ENCODE assay signal across 17 mouse cellular contexts in the genomic region with DNA sequence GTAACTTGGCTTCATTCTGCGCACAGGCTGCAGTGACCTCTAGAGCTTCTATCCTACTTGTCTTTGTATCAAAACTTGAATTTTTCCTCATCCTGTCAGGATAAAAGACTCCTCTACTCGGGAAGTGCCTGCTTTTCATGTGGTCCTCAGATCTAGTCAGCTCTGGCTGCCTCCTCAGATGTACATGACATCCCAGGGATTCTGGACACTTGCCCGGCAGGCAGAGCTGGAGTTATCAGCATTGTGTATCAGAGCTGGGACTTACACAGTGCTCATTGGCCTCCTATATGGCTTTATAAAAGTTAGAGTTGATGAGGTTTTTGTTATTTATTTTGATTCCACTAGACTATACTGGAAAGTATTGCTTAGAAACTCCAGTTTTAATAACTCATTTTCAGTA. TPM values are rescaled to one million over a fixed set of nuclear protein-coding genes. Genes with fewer than 3 reads are reported as not detected.
DNase-seq lines count a peak whose midpoint lies in the region; TF ChIP-seq lines count a peak whose summit lies in the region.
"Had no signal": no experiment of that assay in that cellular context is flagged by ENCODE, and none has a peak within 500 bp of the region (broad histone marks: within the 10 kb centered on the region; RNA-seq: fewer than 3 reads in every experiment).

No protein-coding gene starts in this region.

- no peak overlapping the region for H3K4me3 ChIP-seq in cerebellum, adult 2 months (replicated peaks; ENCODE audit: insufficient read depth, low read depth, low read length)
- no peak overlapping the region for H3K4me3 ChIP-seq in left cerebral cortex, adult 2 months
- H3K4me3 ChIP-seq: embryonic facial prominence, embryonic 10.5 days; forebrain, embryonic 13.5 days; heart, embryonic 13.5 days; hindbrain, embryonic 12.5 days had no signal

- H3K27me3 ChIP-seq in cerebellum, adult 2 months (ENCODE audit: control insufficient read depth, insufficient read depth, low read length): no peaks in the 10 kb centered on the region
- H3K27me3 ChIP-seq: forebrain, embryonic 13.5 days; heart, embryonic 13.5 days; hindbrain, embryonic 12.5 days had no signal

- H3K27ac ChIP-seq in cerebellum, adult 2 months (ENCODE audit: insufficient read depth, low read length): no peak overlapping the region
- H3K27ac ChIP-seq in left cerebral cortex, adult 2 months: no peak overlapping the region
- H3K27ac ChIP-seq: embryonic facial prominence, embryonic 10.5 days; forebrain, embryonic 13.5 days; heart, embryonic 13.5 days; hindbrain, embryonic 12.5 days had no signal

- H3K4me1 ChIP-seq in cerebellum, adult 2 months (ENCODE audit: control insufficient read depth, insufficient read depth, low read length): peaks cover 7% of the 10 kb centered on the region
- H3K4me1 ChIP-seq: embryonic facial prominence, embryonic 10.5 days; forebrain, embryonic 13.5 days; heart, embryonic 13.5 days; hindbrain, embryonic 12.5 days had no signal

- intact Hi-C loops in left cerebral cortex, adult 2 months (cut with DNase I): no loop called here

- 26% methylated on average over 3 of the region's 3 CpGs for WGBS in cerebellum, adult 2 months

- TF ChIP-seq CTCF in cerebellum, adult 2 months (IDR thresholded peaks at IDR 0.05; ENCODE audit: borderline replicate concordance, insufficient read depth, low read depth, low read length): no peak
- no peak for TF ChIP-seq CTCF in left cerebral cortex, adult 2 months (IDR thresholded peaks at IDR 0.05)

- peak; percentile 43 for DNase-seq in adrenal gland, adult 2 months
- no peak for DNase-seq in adrenal gland, adult 8-10 months
- DNase-seq in cerebellum, adult 2 months: peak; percentile 66 to 70
- no peak for DNase-seq in cerebellum, adult 8-10 months
- peak; percentile 69 to 72 for DNase-seq in cerebellum, postnatal 36 days
- DNase-seq in cerebellum, adult 11 months: no peak
- DNase-seq in left cerebral cortex, adult 2 months (ENCODE audit: extremely low spot score in 1 of 2, low spot score in 2 of 2): no peak
- DNase-seq: B cell, adult 2 months; cerebellum, adult 9-10 months; forebrain, postnatal 0 days; gastrocnemius, postnatal 14 days; heart, postnatal 4 days; kidney, adult 8-10 months had no signal

- no peak for TF ChIP-seq POLR2A in cerebellum, adult 2 months (IDR thresholded peaks at IDR 0.05; ENCODE audit: borderline replicate concordance, insufficient read depth, low read length)

RNA-seq across cellular contexts. Expression of gene Bola3, which starts 7.6 kb away (rescaled TPM):
- total RNA-seq in adrenal gland, adult 2 months (2021): 100 to 1,000 TPM; 204 to 358 TPM
- 303 and 351 TPM in 2 replicates for polyA plus RNA-seq in adrenal gland, adult 2 months (2012; rRNA removed)
- 100 to 1,000 TPM in 3 of 4 experiments, 10 to 100 TPM in 1; 94.1 to 174 (median 137) TPM for total RNA-seq in adrenal gland, adult 8-10 months (2022)
- 87.1 and 90.2 TPM in 2 replicates for polyA plus RNA-seq in cerebellum, adult 2 months (2012; rRNA removed)
- 10 to 100 TPM; 49.3 to 54.3 TPM for total RNA-seq in left cerebral cortex, adult 2 months (2021)

RNA-seq across cellular contexts. Expression of gene Mob1a, which starts 15.6 kb away (rescaled TPM):
- total RNA-seq in adrenal gland, adult 2 months (2021): 10 to 100 TPM; 62.1 to 77.7 TPM
- polyA plus RNA-seq in adrenal gland, adult 2 months (2012; rRNA removed): 44.4 and 52.1 TPM in 2 replicates
- 10 to 100 TPM; 66.9 to 77.3 (median 71.4) TPM for total RNA-seq in adrenal gland, adult 8-10 months (2022)
- 16.0 and 16.3 TPM in 2 replicates for polyA plus RNA-seq in cerebellum, adult 2 months (2012; rRNA removed)
- 10 to 100 TPM; 18.9 to 22.0 TPM for total RNA-seq in left cerebral cortex, adult 2 months (2021)

RNA-seq across cellular contexts. Expression of gene Mthfd2, which starts 15.7 kb away (rescaled TPM):
- 10 to 100 TPM; 17.8 to 30.8 TPM for total RNA-seq in adrenal gland, adult 2 months (2021)
- 2.5 and 3.8 TPM in 2 replicates for polyA plus RNA-seq in adrenal gland, adult 2 months (2012; rRNA removed)
- 10 to 100 TPM; 14.4 to 19.3 (median 17.6) TPM for total RNA-seq in adrenal gland, adult 8-10 months (2022)
- 13.6 and 15.4 TPM in 2 replicates for polyA plus RNA-seq in cerebellum, adult 2 months (2012; rRNA removed)
- 1 to 10 TPM; 5.7 to 8.1 TPM for total RNA-seq in left cerebral cortex, adult 2 months (2021)

Comparison
In these comparisons a context has a peak if more than half of its experiments do, and no peak if none do; other contexts are left out.
1. DNase-seq: peak in adrenal gland, adult 2 months (single experiment), cerebellum, adult 2 months (2 of 2) and cerebellum, postnatal 36 days (2 of 2); none in adrenal gland, adult 8-10 months (single experiment), cerebellum, adult 8-10 months (single experiment), cerebellum, adult 11 months (single experiment) and left cerebral cortex, adult 2 months (0 of 2).